Mouse (Mus musculus) CD4-positive, CD25-positive, alpha-beta regulatory T cell, adult 4 months (primary cell): ENCODE measurements at regions not wholly inside any gene's neighbourhood (a gene's known extent, or its start where the extent isn't known, plus 50 kb on each side); places are given as distances from the start of the nearest gene placed in this dataset.
A peak's percentile ranks its signal among the peaks of the same experiment; 100 is the strongest.

Source experiments
- ATAC-seq: one replicate; pipeline ENCODE4 v1.8.0; 2017

- ATAC-seq = no peak
Measured at GRCm38 (mm10) chr13:52153576-52153975, 307.1 kb downstream of the Gadd45g start.

GRCm38 (mm10) chr13:52154111-52154843 lies 307.8 kb downstream of the Gadd45g start:
- ATAC-seq = no peak

GRCm38 (mm10) chr13:52154844-52155587 lies 308.5 kb downstream of the Gadd45g start:
- ATAC-seq = no peak

GRCm38 (mm10) chr13:52155588-52156086 lies 309.2 kb downstream of the Gadd45g start:
- ATAC-seq = peak; percentile 70

GRCm38 (mm10) chr13:52162676-52163075 lies 316.2 kb downstream of the Gadd45g start:
- no peak for ATAC-seq

- ATAC-seq = peak; percentile 88
Measured at GRCm38 (mm10) chr13:52165531-52165930, 319.1 kb downstream of the Gadd45g start.

- ATAC-seq = no peak
Measured at GRCm38 (mm10) chr13:52167968-52168367, 321.5 kb downstream of the Gadd45g start.

GRCm38 (mm10) chr13:52172706-52173346 lies 326.3 kb downstream of the Gadd45g start:
- no peak for ATAC-seq

GRCm38 (mm10) chr13:52175665-52176064 lies 329.2 kb downstream of the Gadd45g start:
- no peak for ATAC-seq

GRCm38 (mm10) chr13:52179977-52180376 lies 333.5 kb downstream of the Gadd45g start:
- ATAC-seq = no peak

- no peak for ATAC-seq
Measured at GRCm38 (mm10) chr13:52183635-52184034, 337.2 kb downstream of the Gadd45g start.

GRCm38 (mm10) chr13:52185574-52185973 lies 339.1 kb downstream of the Gadd45g start:
- no peak for ATAC-seq

GRCm38 (mm10) chr13:52187841-52188604 lies 341.5 kb downstream of the Gadd45g start:
- ATAC-seq = no peak

GRCm38 (mm10) chr13:52188605-52189003 lies 342.1 kb downstream of the Gadd45g start:
- ATAC-seq = no peak

- no peak for ATAC-seq
Measured at GRCm38 (mm10) chr13:52189382-52189923, 341.6 kb downstream of the Diras2 start.

GRCm38 (mm10) chr13:52190256-52190655 lies 340.8 kb downstream of the Diras2 start:
- ATAC-seq = no peak

GRCm38 (mm10) chr13:52190848-52191590 lies 340.1 kb downstream of the Diras2 start:
- no peak for ATAC-seq

GRCm38 (mm10) chr13:52196917-52197316 lies 334.2 kb downstream of the Diras2 start:
- no peak for ATAC-seq

GRCm38 (mm10) chr13:52198649-52199348 lies 332.3 kb downstream of the Diras2 start:
- no peak for ATAC-seq

- ATAC-seq = no peak
Measured at GRCm38 (mm10) chr13:52202372-52202771, 328.7 kb downstream of the Diras2 start.

GRCm38 (mm10) chr13:52205951-52206350 lies 325.1 kb downstream of the Diras2 start:
- no peak for ATAC-seq
